Mouse (Mus musculus): ENCODE results near the gene Ctso.

GRCm38 (mm10) chr3:81933348-81933747, 947 bp downstream of the Ctso start:
- no peak for TF ChIP-seq CTCF (conservative IDR thresholded peaks at IDR 0.05; ENCODE audit: insufficient read depth, insufficient read length, low read depth, low read length)
- no peak for TF ChIP-seq POLR2A (IDR thresholded peaks at IDR 0.05; ENCODE audit: low read depth, low read length)
